Mouse (Mus musculus) kidney, adult 18-20 months (tissue): Measurements from ENCODE around the gene Fbxl4.

ENCODE experiments used
- DNase-seq: peaks from one replicate; pipeline ENCODE4 v3.0.0; 2021

Gene Fbxl4

DNA sequence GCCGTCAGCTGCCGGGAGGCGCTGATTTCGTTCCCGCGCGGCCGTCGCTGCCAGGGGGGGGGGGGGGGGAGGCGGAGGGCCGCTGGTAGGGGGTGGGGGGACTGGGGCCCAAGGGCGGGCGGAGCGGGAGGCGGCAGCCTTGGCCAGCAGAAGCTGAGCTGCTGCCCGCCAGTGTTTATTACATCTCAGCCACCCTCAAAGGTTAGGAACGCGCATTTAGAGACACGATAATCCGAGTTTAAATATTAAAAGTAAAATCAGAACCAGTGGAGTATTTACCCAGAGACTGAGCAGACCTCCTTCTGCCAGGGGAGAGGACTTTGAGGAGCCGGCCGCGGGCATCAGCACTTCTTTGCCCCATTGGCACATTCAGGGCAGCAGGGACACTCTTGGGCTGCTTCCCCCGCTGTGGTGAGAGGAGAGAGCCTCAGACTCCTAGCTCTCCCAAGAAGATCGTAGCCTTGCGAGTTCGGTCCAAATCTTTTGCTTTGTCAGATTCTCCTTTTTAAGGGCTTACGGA is 120.4 kb downstream of the Fbxl4 start:
- peak; percentile 12 for DNase-seq

DNA sequence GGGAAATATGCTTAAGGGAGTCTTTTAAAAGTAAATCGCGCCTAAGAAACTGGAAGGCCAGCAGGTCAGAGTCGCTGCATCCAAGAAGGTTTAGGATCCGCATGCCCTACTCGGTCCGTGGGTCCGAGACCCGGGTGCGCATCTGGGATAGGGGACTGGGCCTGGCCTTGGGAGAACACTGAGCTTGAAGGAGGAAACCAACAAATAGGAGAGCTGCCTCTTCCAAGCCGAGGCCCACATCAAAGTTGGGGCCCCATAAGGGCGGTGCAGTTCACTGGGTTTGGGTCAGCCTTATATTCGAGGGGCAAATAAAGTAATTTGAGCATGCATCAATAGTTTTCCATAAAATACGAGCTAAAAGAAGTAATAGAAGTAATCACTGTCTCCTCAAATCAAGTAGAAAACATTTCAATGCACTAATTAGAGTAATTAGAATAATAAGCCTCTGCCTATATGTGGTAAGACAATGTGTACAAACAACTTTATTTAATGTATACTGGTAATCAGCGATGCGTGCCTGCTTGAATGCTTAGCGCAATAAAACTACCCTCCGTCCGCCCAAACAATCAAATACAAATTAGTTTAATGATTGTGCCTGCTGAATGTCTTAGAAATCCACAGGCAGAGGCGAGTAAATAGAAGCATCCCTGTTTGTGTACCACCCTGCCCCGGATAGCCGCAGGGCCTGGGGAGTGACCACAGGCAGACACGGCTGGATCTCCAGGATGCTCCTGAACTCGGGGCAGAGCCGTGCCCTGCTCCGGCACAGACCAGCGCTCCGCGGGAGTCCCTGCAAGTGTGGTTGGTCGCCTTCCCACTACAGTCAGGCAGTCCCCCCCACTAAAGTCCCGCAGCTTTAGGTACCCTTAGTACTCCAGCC is 121.4 kb downstream of the Fbxl4 start:
- DNase-seq: no peak

DNA sequence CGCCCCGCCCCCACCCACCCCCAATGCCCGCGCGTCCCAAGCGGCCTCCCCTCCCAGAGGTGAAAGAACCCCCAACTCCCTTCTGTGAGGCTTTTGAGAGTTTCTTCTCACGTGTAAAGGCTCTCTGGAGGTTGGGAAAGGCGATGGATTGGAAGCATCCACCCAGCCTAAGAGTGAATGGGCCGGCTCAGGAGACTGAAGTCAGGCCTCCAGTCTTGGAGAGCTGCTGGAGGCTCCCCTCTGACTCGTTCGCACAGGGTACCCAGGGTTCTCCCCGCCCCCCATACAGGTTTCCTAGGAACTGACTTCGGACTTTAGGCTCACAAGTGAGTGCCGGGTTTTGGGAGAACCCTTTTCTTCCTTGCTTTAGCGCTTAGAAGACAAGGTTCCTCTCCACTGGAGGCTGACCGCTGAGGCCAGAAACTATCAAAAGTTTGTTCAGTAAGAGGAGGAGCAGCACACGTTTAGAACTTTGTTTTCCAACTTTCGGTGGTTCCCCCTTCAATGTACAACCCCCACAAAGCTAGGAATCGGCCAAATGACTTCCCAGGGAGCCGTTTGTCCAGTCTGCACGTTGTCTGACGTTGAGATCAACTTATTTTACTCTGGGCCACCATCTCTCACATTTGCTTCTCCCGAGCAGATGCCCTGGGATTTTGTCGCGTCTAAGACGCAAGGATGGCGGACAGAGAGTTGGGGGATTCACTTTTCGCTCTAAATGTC is 122.2 kb downstream of the Fbxl4 start:
- no peak for DNase-seq

DNA sequence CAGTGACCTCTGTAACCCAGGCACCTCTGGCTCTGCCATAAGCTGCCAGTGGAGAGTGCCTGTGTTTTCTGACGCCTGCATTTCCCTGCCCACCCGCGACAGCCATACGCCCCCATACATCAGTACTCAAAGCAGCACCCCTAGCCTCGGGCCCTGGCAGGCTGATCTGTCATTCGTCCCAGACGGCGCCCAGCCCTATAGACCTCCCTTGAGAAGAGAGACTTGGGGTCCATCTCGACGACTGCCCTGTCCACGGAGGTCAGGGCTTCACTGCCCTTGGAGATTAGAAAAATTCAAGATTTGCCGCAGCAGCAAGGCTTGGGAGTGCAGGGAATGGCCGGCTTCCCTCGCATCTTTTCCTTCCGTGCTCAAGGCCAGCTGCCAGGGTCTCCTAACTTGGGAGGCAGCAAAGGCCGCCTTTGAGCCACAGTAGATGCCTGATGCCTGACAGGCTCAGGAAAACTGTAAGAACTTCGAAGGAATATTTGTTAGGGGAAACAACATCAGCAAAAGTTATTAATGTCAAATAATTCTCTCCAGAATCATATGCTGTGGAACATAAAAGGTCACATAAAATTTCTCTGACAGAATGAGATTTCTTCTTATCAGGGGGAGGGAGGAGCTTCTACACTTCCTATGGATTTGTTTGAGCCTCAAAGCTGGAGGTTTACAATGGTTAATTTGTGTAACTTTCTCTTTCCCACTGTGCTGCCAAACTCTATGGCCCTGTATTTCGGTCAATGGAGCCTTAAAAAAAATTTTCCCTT is 122.9 kb downstream of the Fbxl4 start:
- no peak for DNase-seq

DNA sequence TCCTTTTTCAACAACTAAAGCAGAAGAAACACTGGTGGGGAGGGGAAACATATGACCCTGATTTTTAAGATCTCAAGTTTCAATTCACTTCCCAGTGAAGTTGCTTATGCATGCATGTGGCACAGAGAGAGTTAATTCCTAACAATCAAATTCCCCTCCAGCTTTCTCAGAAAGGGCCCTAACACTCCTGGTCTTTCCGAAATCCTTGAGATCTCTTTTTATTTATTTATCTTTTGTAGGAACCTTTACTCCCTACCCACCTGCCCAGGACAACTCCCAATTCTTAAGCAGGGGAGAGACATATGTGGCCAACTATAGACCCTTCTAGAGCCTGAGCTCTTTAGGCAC is 123.5 kb downstream of the Fbxl4 start:
- no peak for DNase-seq

DNA sequence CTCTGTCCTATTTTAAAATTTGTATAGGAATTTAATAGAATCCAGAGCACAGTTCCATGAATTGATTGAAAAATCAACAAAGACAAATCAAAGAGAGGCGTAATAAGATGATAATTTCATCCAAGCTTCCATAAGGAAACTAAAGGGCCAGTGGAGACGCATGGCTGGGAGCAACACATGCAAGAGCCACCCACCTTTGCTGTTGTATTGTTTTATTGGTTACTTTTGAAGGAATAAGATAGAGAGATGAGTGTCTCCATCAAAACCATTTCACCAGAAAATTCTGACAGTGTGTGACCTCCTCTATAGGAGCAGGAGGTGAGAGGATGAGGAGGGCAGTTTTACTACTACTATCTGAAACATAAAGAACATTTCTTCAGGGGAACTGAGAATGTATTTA is 124.8 kb downstream of the Fbxl4 start:
- no peak for DNase-seq

DNA sequence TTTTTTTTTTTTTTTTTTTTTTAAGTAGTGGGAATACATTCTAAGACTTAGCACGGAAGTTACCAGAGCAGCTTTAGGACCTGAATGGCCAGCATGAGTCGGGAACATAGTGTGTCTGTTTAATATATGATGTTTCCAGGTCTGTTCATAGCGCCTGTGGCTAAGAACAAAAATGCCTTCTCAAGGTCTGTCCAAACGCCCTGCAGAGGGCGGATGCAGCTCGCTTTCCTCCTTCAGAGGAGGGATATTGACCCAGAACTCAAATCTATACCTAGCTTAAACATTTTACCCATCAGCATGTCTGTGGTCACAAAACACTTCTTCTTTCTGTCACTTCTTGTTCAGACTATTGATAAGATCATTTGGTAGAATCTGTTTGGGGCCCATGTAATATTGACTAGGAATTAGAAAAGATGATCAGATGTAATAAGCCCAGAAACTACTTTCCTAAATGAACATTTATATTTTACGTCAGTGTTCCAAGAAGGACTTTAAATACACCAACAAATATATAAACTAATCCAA is 125.5 kb downstream of the Fbxl4 start:
- DNase-seq: no peak

DNA sequence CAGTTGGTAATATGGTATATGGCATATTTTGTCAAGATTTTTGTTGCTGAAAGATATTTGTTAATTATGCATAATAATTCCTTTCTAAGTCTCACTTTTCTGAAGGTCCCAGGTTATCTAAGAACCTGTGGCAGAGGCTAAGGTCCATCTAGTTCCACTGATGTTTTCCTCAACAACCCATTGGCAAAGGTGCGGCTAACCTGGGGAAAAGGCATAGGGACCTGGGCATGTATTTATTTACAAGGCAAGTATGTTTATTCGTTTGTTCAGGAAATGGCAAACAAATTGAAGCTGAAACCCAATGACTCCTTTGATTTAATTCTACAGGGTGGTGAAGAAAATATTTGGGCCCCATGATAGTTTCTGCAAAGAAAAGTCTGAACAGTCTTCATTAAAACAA is 126.2 kb downstream of the Fbxl4 start:
- DNase-seq: no peak
